Mouse (Mus musculus): ENCODE data around the gene Preb. TPM values are rescaled to one million over a fixed set of nuclear protein-coding genes. Genes with fewer than 3 reads are reported as not detected.

The Preb gene
- total RNA-seq, 2 experiments from 2014 or later, result 110 to 118 TPM

Other genes starting within 250 kb of the Preb start
- 1 to 10 TPM; 4.5 to 8.8 TPM for gene Dpysl5, start 248.8 kb downstream of the Preb start, total RNA-seq (2021)
- 10 to 100 TPM; 35.9 to 47.4 TPM for gene Mapre3, start 145.7 kb downstream of the Preb start, total RNA-seq (2021)
- 10 to 100 TPM; 49.4 to 50.4 TPM for gene Tmem214, start 92.3 kb downstream of the Preb start, total RNA-seq (2021)
- gene Agbl5, start 71.7 kb downstream of the Preb start, total RNA-seq (2021), result 10 to 100 TPM; 12.4 to 17.0 TPM
- 100 to 1,000 TPM; 208 to 219 TPM for gene Ost4, start 52.6 kb downstream of the Preb start, total RNA-seq (2021)
- 10 to 100 TPM; 60.0 to 63.4 TPM for gene Emilin1, start 47.0 kb downstream of the Preb start, total RNA-seq (2021)
- 10 to 100 TPM; 64.3 to 89.4 TPM for gene Khk, start 38.9 kb downstream of the Preb start, total RNA-seq (2021)
- 1 to 10 TPM; 2.8 to 5.1 TPM for gene Cgref1, start 14.8 kb downstream of the Preb start, total RNA-seq (2021)
- under 1 TPM; 0.39 to 0.99 TPM for gene Tcf23, start 8.3 kb upstream of the Preb start, total RNA-seq (2021)
- 100 to 1,000 TPM; 123 to 129 TPM for gene Atraid, start 88.0 kb upstream of the Preb start, total RNA-seq (2021)
- gene Slc5a6, start 88.6 kb upstream of the Preb start, total RNA-seq (2021), result 10 to 100 TPM; 14.1 to 16.0 TPM
- gene Cad, start 94.4 kb upstream of the Preb start, total RNA-seq (2021), result 10 to 100 TPM; 29.3 to 41.2 TPM
- not detected for gene Dnajc5g, start 145.9 kb upstream of the Preb start, total RNA-seq (2021)
- gene Slc30a3, start 147.9 kb upstream of the Preb start, total RNA-seq (2021), result under 1 TPM; 0.60 to 0.76 TPM
- gene Trim54, start 156.4 kb upstream of the Preb start, total RNA-seq (2021), result 10 to 100 TPM in 1 of 2 experiments, 1 to 10 TPM in 1; 3.3 to 16.1 TPM
- gene Ucn, start 178.5 kb upstream of the Preb start, total RNA-seq (2021), result not detected
- gene Mpv17, start 193.9 kb upstream of the Preb start, total RNA-seq (2021), result 10 to 100 TPM; 42.3 to 46.1 TPM
- gene Gm29609, start 219.6 kb upstream of the Preb start, total RNA-seq (2021), result 1 to 10 TPM; 1.5 to 2.8 TPM
- gene Gtf3c2, start 219.8 kb upstream of the Preb start, total RNA-seq (2021), result 10 to 100 TPM; 46.3 to 64.2 TPM
- gene Snx17, start 232.9 kb upstream of the Preb start, total RNA-seq (2021), result 10 to 100 TPM; 79.2 to 90.3 TPM
- gene Eif2b4, start 233.1 kb upstream of the Preb start, total RNA-seq (2021), result 10 to 100 TPM; 38.9 to 48.2 TPM
- gene Zfp513, start 241.9 kb upstream of the Preb start, total RNA-seq (2021), result 10 to 100 TPM; 23.0 to 23.7 TPM

All from adrenal gland, postnatal 10 days (tissue).